Mouse (Mus musculus) megakaryocyte, embryonic 14.5 days (primary cell): Measurements from ENCODE around the gene Shc4.

Experiments
- FLI1 ChIP-seq: IDR thresholded peaks from 2 replicates; pipeline ENCODE4 v1.6.1; 2012; ENCODE audit warnings: low read length, inconsistent platforms, mixed read lengths
- GATA1 ChIP-seq: IDR thresholded peaks from 3 replicates; pipeline ENCODE4 v1.6.1; 2012; ENCODE audit warnings: mixed read lengths, low read length, inconsistent platforms, borderline replicate concordance

DNA sequence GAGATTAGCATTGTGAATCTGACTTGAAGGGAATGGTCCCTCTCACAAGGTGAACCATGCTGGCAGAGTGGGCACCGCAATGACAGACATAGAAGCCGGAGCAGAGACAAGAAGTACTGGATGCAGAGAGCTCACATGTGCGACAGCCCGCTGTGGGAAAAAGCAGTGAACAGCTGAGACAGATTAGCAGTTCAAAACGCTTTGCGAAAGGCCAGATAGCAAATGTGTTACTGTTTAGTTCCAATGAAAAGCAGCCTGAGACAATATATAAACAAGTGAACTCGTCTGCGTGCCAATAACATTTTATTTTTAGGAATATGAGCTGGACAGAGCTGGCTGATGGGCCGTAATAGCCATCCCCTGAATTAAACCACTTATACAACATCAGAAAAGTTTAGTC is 42.1 kb downstream of the Shc4 start:
- TF ChIP-seq GATA1 (no peak), FLI1 (no peak)
